Mouse (Mus musculus): Measurements from ENCODE around the gene St6galnac4.

DNA sequence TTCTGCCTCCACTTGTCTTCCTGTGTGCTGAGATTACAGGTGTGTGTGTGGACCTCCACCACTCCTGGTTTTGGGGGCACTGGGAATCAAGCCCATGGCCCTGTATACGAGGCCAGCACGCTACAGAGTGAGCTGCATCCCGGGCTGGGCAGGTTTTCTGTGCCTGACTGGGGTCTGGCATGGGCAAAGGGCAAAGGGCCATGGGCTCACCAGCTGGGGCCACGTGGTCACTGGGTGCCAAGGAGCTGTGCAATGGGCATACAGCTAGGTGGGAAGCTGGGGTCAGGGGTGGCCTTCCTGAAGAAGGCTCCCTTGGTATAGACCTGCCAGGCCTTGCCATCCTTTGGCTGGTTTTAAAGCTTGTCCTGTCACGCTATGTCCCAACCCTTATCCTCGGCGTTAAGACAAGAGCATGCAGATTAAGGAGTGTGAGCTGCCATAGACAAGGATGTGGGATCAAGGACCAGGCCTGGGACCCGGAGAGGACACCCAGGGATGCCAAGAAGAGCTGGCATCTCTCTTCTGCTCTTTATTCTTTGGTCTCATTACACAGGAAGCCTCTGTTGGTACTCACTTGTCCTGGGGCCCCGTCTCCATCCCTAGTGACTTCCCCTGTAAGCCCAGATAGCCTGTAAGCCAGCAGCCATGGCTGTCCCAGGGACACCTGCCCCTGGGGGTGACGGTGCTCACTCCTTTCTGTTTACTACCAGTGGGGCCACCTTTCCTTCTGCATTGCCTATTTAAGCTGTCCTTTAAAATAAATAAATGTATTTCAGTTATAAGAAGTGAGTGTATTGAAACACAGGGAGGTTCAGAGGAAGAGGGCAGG, 47.6 kb downstream of the St6galnac4 start:
- TF ChIP-seq POLR2A (IDR thresholded peaks at IDR 0.05; ENCODE audit: insufficient read depth, low read depth, low read length) (no peak), CTCF (IDR thresholded peaks at IDR 0.05) (no peak)
